Mouse (Mus musculus) adrenal gland, postnatal 36 days (tissue): ENCODE data around the gene Mcrip2. TPM values are rescaled to one million over a fixed set of nuclear protein-coding genes. Genes with fewer than 3 reads are reported as not detected.
A peak's percentile ranks its signal among the peaks of the same experiment; 100 is the strongest.

Source experiments
- DNase-seq, 2 experiments: peaks; one replicate each; pipeline ENCODE4 v3.0.0; 2021; ENCODE audit warnings: mixed read lengths in 1 of 2
- long read RNA-seq, 2 experiments: library from polyadenylated mRNA; stranded (forward); transcript quantifications; one replicate each; pipeline ENCODE4 v2.0.0; 2021; ENCODE audit warnings: borderline sequencing depth in 2 of 2
- total RNA-seq, 2 experiments: library from RNA; stranded (reverse); gene quantifications; 2 replicates each; pipeline ENCODE4 v1.2.3; 2021

Gene Mcrip2
- 100 to 1,000 TPM; 340 to 398 TPM for total RNA-seq
- long read RNA-seq, experiment 1, transcript Mcrip2-206 (6 exons, 945 nt): minor isoform, 24 of 417 reads
- long read RNA-seq, experiment 1, transcript Mcrip2-201 (5 exons, 842 nt): major isoform, 294 of 417 reads
- long read RNA-seq, experiment 1, transcript Mcrip2-203 (5 exons, 738 nt): minor isoform, 7 of 417 reads
- long read RNA-seq, experiment 1, partial matches to known transcripts: 75 of 417 reads
- long read RNA-seq, experiment 1, other reads (novel, unspliced or antisense): 14 of 417 reads
- long read RNA-seq, experiment 2, transcript Mcrip2-201 (5 exons, 842 nt): major isoform, 117 of 194 reads
- long read RNA-seq, experiment 2, transcript Mcrip2-206 (6 exons, 945 nt): minor isoform, 9 of 194 reads
- long read RNA-seq, experiment 2, partial matches to known transcripts: 42 of 194 reads
- long read RNA-seq, experiment 2, other reads (novel, unspliced or antisense): 22 of 194 reads

GRCm38 (mm10) chr17:25868601-25869191 is at the start of gene Mcrip2:
Gene Mcrip2 (minus strand): TSS chr17:25868764.
- DNase-seq: peak; percentile 93 to 94

GRCm38 (mm10) chr17:25918037-25918750 is 49.6 kb upstream of the Mcrip2 start:
- no peak for DNase-seq

GRCm38 (mm10) chr17:25916931-25917647 is 48.5 kb upstream of the Mcrip2 start:
- DNase-seq: peak; percentile 77 to 83

DNA sequence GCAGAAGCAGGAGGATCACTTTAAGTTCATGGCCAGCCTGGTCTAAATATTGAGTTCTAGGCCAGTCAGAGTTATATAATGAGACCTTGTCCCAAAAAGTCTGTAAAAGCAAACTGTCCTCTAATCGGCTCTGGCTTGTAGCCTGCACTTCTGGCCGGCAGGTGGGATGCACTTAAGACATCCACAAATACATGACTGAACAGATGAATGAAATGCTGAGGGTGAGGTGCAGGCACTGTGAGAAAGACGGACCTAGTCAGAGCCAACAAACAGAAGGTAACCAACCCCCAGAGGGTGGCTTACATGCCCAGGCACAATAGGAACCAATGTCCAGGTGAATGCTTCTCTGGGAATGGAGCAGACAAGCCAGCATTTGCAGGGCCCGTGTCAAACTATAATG is 45.7 kb upstream of the Mcrip2 start:
- no peak for DNase-seq

- no peak for DNase-seq
These were observed 45.3 kb upstream of the Mcrip2 start for GRCm38 (mm10) chr17:25913877-25914275.

- DNase-seq: peak; percentile 74 to 75
These were observed 44.8 kb upstream of the Mcrip2 start for GRCm38 (mm10) chr17:25913186-25913876.

GRCm38 (mm10) chr17:25911816-25912215 is 43.3 kb upstream of the Mcrip2 start:
- DNase-seq: peak; percentile 81 to 86

GRCm38 (mm10) chr17:25907640-25908039 is 39.1 kb upstream of the Mcrip2 start:
- DNase-seq: no peak

- DNase-seq: no peak
These were observed 34.5 kb upstream of the Mcrip2 start for GRCm38 (mm10) chr17:25903061-25903460.

DNA sequence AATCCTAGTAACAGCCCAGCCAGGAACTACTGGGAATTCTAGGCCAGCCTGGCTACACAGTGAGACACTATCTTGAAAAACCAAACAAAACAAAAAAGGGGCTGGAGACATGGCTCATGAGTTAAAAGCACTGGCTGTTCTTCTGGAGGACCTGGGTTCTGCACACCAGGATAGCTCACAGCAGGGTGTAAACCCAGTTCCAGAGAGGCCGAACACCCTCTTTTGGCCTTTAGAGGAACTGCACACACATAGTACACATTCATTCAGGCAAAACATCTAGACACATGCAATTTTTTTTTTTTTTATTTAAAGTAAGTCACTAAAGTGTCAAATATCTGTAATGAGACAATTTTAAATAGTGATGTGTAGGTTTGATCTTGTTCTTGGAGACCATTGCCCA is 31.6 kb upstream of the Mcrip2 start:
- DNase-seq: no peak

- DNase-seq: no peak
These were observed 27.3 kb upstream of the Mcrip2 start for GRCm38 (mm10) chr17:25895891-25896290.

DNA sequence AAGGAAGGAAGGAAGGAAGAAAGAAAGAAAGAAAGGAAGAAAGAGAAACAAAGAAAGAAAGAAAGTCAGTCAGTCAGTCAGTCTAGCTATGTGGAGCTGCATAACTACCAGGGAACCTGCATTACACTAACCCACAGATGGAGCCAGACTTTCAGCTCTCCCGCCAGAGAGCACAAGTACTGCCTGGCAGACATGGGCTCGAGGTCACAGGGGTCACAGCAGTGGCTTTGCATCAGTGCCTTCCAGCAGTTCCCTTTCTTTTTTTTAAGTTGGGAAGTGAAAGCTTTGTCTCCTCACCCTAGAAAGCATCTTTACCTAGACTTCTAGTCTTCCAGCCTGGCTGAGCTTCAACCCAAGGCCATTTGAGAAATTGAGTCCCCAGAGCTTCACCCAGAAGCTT is 26.9 kb upstream of the Mcrip2 start:
- peak in 1 of 2 experiments; percentile 27 for DNase-seq

DNA sequence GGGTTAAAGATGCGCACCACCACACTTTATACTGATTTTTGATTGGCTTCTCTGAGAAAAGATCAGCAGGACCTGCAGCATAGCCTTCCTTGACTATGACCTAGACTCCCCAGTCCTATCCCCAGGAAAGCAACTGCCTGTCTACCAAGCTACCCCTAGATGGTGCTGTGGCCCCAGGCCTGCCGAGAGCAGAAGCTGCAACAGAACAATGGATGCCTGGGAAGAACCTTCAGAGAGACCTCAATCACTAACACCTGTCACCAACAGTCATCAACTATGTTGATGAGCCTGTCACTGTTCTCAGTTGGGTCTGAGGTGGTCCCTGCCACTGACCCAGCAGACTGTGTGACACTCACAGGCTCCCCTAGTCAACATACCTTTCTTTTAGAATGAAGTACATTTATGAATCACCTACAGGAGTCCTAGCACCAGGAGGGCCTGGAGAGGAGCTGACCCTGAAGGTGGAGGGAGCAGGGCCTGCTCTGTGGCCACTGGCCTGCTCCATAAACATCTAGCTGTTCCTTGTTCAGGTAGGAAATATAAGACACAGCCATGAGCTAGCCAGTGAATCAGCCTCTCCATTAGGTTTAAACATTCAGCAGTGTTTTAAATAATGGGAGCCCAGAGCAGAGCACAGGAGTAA is 25.5 kb upstream of the Mcrip2 start:
- peak; percentile 83 to 84 for DNase-seq

- DNase-seq: no peak
These were observed 20.3 kb upstream of the Mcrip2 start for GRCm38 (mm10) chr17:25888837-25889236.

DNA sequence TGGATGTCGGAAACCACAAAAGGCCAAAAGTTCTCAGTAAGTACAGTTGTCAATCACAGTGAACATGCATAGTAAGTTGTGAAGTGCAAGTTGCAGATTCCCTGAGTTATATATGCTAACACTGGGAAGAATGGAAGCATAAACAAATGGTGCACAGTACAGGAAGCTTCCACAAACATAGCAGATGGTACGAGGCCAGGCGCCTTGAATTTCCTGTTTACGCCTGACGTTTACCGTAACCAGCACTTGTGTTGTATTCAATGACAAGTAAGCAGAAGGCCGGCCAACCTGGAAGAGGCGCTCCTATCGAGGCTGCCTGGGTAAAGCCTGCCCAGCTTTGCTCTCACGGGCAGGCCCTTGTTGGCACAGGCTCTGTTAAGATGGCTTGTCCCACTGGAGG is 18.9 kb upstream of the Mcrip2 start:
- DNase-seq: no peak

GRCm38 (mm10) chr17:25886806-25887205 is 18.2 kb upstream of the Mcrip2 start:
- no peak for DNase-seq

DNA sequence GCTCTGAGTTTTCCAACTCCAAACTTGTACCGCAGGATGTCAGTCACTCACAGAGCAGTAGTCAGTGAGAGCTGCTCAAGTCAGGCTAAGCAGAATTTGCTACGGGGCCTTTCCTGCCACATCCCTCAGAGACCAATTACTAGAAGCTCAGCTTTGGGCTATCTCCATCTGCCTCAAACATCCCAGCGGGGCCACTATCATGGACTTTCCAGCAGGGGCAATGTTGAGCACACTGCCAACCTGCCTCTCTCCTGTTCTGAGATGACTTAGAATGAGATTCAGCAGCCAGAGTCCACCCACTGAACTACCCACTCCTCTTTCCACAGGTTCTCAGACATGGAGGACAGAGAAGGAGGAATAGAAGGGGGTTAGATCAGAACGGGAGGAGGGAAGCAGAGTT is 17.1 kb upstream of the Mcrip2 start:
- DNase-seq: peak in 1 of 2 experiments; percentile 12

DNA sequence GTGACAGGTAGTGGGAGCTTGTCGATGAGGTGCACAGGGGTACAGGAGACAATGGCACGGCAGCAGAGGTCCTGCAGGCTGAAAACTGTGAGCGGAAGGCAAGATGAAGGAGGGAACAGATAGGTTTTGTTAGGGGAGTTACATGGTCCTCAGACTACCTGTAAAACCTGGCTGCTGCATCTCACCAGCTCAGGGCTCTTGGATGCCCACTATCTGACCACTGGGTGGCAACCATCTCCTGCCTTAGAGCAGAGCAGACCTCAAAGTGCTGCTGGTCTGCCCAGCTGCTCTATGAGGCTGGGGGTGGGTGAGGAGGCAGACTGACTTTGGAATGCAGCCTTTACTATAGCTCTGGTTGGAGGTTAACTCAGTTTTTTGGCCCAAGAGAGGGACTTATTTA is 15.3 kb upstream of the Mcrip2 start:
- no peak for DNase-seq

- no peak for DNase-seq
These were observed 14.7 kb upstream of the Mcrip2 start for GRCm38 (mm10) chr17:25883268-25883667.

DNA sequence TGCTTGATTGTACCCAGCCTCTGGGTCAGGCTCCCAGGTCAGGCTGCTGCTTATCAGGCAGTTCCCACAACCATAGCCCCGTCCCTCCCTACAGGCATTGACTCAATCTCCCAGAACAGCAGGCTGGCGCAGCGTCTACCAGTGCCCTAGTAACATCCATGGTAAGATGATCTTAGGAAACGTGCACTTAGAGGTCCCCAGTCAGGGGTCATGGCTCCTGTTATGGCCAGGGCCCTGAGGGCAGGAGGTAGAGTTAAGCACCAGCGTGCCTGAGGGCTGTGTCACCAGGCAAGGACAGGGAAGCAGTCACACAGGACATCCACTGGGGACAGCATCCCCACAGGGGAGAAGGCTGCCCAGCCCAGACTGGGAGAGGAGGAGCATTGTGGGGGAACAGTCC is 13.7 kb upstream of the Mcrip2 start:
- DNase-seq: peak in 1 of 2 experiments; percentile 46

GRCm38 (mm10) chr17:25881691-25882090 is 13.1 kb upstream of the Mcrip2 start:
- DNase-seq: peak in 1 of 2 experiments; percentile 7
